9 mouse cellular contexts compared by ENCODE assay signal in genomic region chr4:141872977-141873376, GRCm38 (mm10). TPM values are rescaled to one million over a fixed set of nuclear protein-coding genes. Genes with fewer than 3 reads are reported as not detected.
DNase-seq lines count a peak whose midpoint lies in the region; ATAC-seq and TF ChIP-seq lines count a peak whose summit lies in the region.
"Had no signal": no experiment of that assay in that cellular context is flagged by ENCODE, and none has a peak within 500 bp of the region (broad histone marks: within the 10 kb centered on the region; RNA-seq: fewer than 3 reads in every experiment).

No protein-coding gene starts in this region.

- H3K27me3 ChIP-seq in heart, embryonic 12.5 days (replicated peaks): no peaks in the 10 kb centered on the region
- peaks cover 9% of the 10 kb centered on the region; the same call in 1 of the 2 replicates for H3K27me3 ChIP-seq in liver, embryonic 13.5 days
- H3K27me3 ChIP-seq in stomach, embryonic 14.5 days (ENCODE audit: control insufficient read depth, insufficient read depth, low read length): no peaks in the 10 kb centered on the region

- TF ChIP-seq CTCF in lung, adult 2 months (IDR thresholded peaks at IDR 0.05; ENCODE audit: insufficient read depth, low read length): no peak

- 35% methylated on average over 9 of the region's 9 CpGs for WGBS in lung, adult 2 months
- 50% methylated on average over 9 of the region's 9 CpGs for WGBS in heart, embryonic 12.5 days
- 60% methylated on average over 9 of the region's 9 CpGs for WGBS in liver, embryonic 13.5 days (ENCODE audit: insufficient replicate concordance)
- WGBS in stomach, embryonic 14.5 days: 72% methylated on average over 9 of the region's 9 CpGs

- H3K36me3 ChIP-seq in heart, embryonic 12.5 days: peaks cover 26% of the 10 kb centered on the region
- H3K36me3 ChIP-seq in liver, embryonic 13.5 days: peaks cover 45% of the 10 kb centered on the region
- peaks cover 9% of the 10 kb centered on the region; the same call in 1 of the 2 replicates for H3K36me3 ChIP-seq in stomach, embryonic 14.5 days (ENCODE audit: control insufficient read depth, insufficient read depth, low read length)

- H3K4me1 ChIP-seq in lung, adult 2 months (ENCODE audit: control insufficient read depth, insufficient read depth, low read length): peaks cover 7% of the 10 kb centered on the region
- H3K4me1 ChIP-seq in heart, embryonic 12.5 days (replicated peaks): peaks cover 72% of the 10 kb centered on the region
- peaks cover 75% of the 10 kb centered on the region for H3K4me1 ChIP-seq in liver, embryonic 13.5 days (replicated peaks)
- H3K4me1 ChIP-seq in stomach, embryonic 14.5 days (ENCODE audit: control insufficient read depth, insufficient read depth, low read length): peaks cover 46% of the 10 kb centered on the region

- H3K4me2 ChIP-seq in heart, embryonic 12.5 days: peak overlapping the region; percentile 92
- peak overlapping the region; percentile 97 for H3K4me2 ChIP-seq in liver, embryonic 13.5 days
- H3K4me2 ChIP-seq in stomach, embryonic 14.5 days (replicated peaks; ENCODE audit: low read depth, low read length): peak overlapping the region; percentile 68

- no peak for TF ChIP-seq POLR2A in lung, adult 2 months (IDR thresholded peaks at IDR 0.05; ENCODE audit: borderline replicate concordance, extremely low read depth, low read depth, low read length)

- peak overlapping the region; percentile 93 for H3K9ac ChIP-seq in heart, embryonic 12.5 days
- H3K9ac ChIP-seq in liver, embryonic 13.5 days: peak overlapping the region; percentile 94
- H3K9ac ChIP-seq in stomach, embryonic 14.5 days (replicated peaks; ENCODE audit: low read depth, low read length): no peak overlapping the region

- no peak for DNase-seq in lung, adult 2 months
- no peak for DNase-seq in lung, postnatal 25 days (ENCODE audit: low spot score)
- no peak for DNase-seq in liver, embryonic 13.5 days
- DNase-seq in right cerebral cortex, postnatal 4 days: no peak
- DNase-seq in urinary bladder, postnatal 10 days (ENCODE audit: low spot score): no peak
- DNase-seq in adrenal gland, postnatal 14 days: no peak

- no peak overlapping the region for H3K27ac ChIP-seq in heart, embryonic 12.5 days (ENCODE audit: poor library complexity, severe bottlenecking)
- peak overlapping the region; percentile 75; the same call in 1 of the 2 replicates for H3K27ac ChIP-seq in liver, embryonic 13.5 days
- H3K27ac ChIP-seq in stomach, embryonic 14.5 days (ENCODE audit: low read length): 0 out of 2 replicates have a peak overlapping the region, but pooled peaks have one; percentile 21

- H3K4me3 ChIP-seq in lung, adult 2 months (replicated peaks; ENCODE audit: extremely low read depth, low read depth, low read length): peak overlapping the region; percentile 42
- H3K4me3 ChIP-seq in heart, embryonic 12.5 days: peak overlapping the region; percentile 86
- peak overlapping the region; percentile 91 for H3K4me3 ChIP-seq in liver, embryonic 13.5 days (replicated peaks)
- peak overlapping the region; percentile 87; the same call in 1 of the 2 replicates for H3K4me3 ChIP-seq in stomach, embryonic 14.5 days (ENCODE audit: low read depth, low read length)

- ATAC-seq in heart, embryonic 12.5 days (ENCODE audit: insufficient number of reproducible peaks, low FRiP score): no peak
- ATAC-seq in liver, embryonic 13.5 days (ENCODE audit: low read depth): no peak
- ATAC-seq in stomach, embryonic 14.5 days (ENCODE audit: insufficient number of reproducible peaks, insufficient read depth, low FRiP score, low read depth): no peak

- H3K9me3 ChIP-seq in heart, embryonic 12.5 days (replicated peaks): no peaks in the 10 kb centered on the region
- H3K9me3 ChIP-seq in liver, embryonic 13.5 days (replicated peaks): no peaks in the 10 kb centered on the region
- no peaks in the 10 kb centered on the region for H3K9me3 ChIP-seq in stomach, embryonic 14.5 days (ENCODE audit: control insufficient read depth, low read depth, low read length)

RNA-seq across cellular contexts. Expression of gene Efhd2, which starts 1.7 kb away (rescaled TPM):
- polyA plus RNA-seq in lung, adult 2 months (2012; rRNA removed): 95.0 and 116 TPM in 2 replicates
- polyA plus RNA-seq in heart, embryonic 12.5 days (2016; fragmentation: Nextera tagmentation; extraction: Ambion mirVana): 119 and 121 TPM in 2 replicates
- 51.5 and 52.9 TPM in 2 replicates for polyA plus RNA-seq in liver, embryonic 13.5 days (2015; fragmentation: Nextera tagmentation; extraction: Ambion mirVana)
- polyA plus RNA-seq in stomach, embryonic 14.5 days (2014; fragmentation: Nextera tagmentation; extraction: Ambion mirVana): 58.8 and 65.0 TPM in 2 replicates
- total RNA-seq in adrenal gland, postnatal 14 days (2021): 21.4 and 28.2 TPM in 2 replicates

RNA-seq across cellular contexts. Expression of gene Ctrc, which starts 26.8 kb away (rescaled TPM):
- polyA plus RNA-seq in lung, adult 2 months (2012; rRNA removed): 4.7 TPM in 1 of 2 replicates, not detected in the other
- not detected in 2 replicates for polyA plus RNA-seq in heart, embryonic 12.5 days (2016; fragmentation: Nextera tagmentation; extraction: Ambion mirVana)
- not detected in 2 replicates for polyA plus RNA-seq in liver, embryonic 13.5 days (2015; fragmentation: Nextera tagmentation; extraction: Ambion mirVana)
- polyA plus RNA-seq in stomach, embryonic 14.5 days (2014; fragmentation: Nextera tagmentation; extraction: Ambion mirVana): not detected in 2 replicates
- not detected in 2 replicates for total RNA-seq in adrenal gland, postnatal 14 days (2021)
- total RNA-seq: hematopoietic stem cell, adult 5-6 weeks had no signal

RNA-seq across cellular contexts. Expression of gene Cela2a, which starts 47.0 kb away (rescaled TPM):
- 1.5 and 37.8 TPM in 2 replicates for polyA plus RNA-seq in lung, adult 2 months (2012; rRNA removed)
- polyA plus RNA-seq in heart, embryonic 12.5 days (2016; fragmentation: Nextera tagmentation; extraction: Ambion mirVana): not detected in 2 replicates
- polyA plus RNA-seq in liver, embryonic 13.5 days (2015; fragmentation: Nextera tagmentation; extraction: Ambion mirVana): 0.18 and 0.36 TPM in 2 replicates
- polyA plus RNA-seq in stomach, embryonic 14.5 days (2014; fragmentation: Nextera tagmentation; extraction: Ambion mirVana): 0.73 TPM in 1 of 2 replicates, not detected in the other
- total RNA-seq in adrenal gland, postnatal 14 days (2021): 0.56 TPM in 1 of 2 replicates, not detected in the other
- total RNA-seq: hematopoietic stem cell, adult 5-6 weeks had no signal
